Mouse (Mus musculus) thymus, postnatal 0 days (tissue): ENCODE data around the gene F11. TPM values are rescaled to one million over a fixed set of nuclear protein-coding genes. Genes with fewer than 3 reads are reported as not detected.

Source experiments
- DNase-seq: peaks from one replicate; pipeline ENCODE4 v3.0.0-alpha.2; 2015; ENCODE audit warnings: low spot score
- polyA plus RNA-seq: library from polyadenylated mRNA; unstranded; fragments of >200 nt; fragmentation: Nextera tagmentation; extraction: Ambion mirVana; gene quantifications from 2 replicates; pipeline ENCODE4 v1.2.1, GENCODE M21; 2015

F11 gene
- polyA plus RNA-seq, 1 experiment from 2014 or later, result not detected

DNA sequence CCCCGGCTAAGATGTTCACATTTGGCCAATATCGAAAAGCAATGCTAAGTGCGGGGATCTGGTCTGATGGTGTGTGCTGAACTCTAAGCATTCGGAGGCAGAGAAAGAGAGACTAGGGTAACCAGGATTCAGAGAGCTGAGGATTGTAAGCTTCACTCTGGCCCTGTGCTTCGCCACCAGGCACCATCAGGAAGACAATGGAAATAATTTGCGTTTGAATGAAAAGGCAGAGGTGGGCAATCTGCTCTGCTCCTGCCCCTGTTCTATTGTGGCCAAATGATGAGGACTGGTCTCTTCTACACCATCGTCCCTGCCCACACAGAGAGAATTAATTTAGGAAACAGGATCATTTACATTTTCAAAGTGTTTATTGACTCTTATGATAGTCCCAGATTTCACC, 15.5 kb downstream of the F11 start:
- no peak for DNase-seq

- no peak for DNase-seq
Observed at GRCm38 (mm10) chr8:45239363-45239762, 22.5 kb downstream of the F11 start.

- DNase-seq, result no peak
Observed at GRCm38 (mm10) chr8:45238282-45238681, 23.5 kb downstream of the F11 start.

DNA sequence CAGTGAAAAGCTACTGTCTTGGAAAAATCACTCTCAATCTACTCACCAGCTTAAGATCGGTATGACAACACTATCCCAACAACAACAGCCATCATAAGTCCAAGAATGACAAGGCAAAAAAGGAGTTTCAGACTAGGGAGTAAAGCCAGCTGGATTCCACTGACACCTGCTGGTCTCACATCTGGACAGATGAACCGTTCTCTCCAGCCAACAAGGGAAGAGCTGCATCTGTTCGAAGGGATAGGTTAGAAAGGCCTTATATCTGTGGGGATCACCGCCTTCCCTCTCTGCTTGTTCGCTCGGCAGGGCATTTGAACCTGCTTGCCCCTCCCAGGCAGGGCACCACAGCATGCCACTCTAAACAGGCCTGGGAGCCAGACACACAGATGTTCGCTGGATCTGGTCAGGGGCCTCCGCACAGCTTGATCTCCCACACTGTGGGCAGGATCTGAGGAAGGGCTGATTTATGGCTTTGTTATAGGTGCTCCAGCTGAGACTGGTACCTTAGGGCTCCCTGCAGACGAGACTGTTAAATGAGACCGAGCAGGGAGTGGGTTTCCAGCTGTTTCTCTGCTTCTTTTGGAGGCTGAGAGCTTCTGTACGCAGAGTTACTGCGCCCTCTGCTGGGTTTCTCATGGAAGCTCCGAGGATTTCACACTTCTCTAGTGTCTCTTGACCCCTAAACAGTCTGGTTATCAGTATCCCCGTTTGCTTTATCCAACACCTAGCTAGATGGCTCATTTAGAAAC, 25.5 kb downstream of the F11 start:
- peak; percentile 4 for DNase-seq

- no peak for DNase-seq
Observed at GRCm38 (mm10) chr8:45235228-45235627, 26.6 kb downstream of the F11 start.

DNA sequence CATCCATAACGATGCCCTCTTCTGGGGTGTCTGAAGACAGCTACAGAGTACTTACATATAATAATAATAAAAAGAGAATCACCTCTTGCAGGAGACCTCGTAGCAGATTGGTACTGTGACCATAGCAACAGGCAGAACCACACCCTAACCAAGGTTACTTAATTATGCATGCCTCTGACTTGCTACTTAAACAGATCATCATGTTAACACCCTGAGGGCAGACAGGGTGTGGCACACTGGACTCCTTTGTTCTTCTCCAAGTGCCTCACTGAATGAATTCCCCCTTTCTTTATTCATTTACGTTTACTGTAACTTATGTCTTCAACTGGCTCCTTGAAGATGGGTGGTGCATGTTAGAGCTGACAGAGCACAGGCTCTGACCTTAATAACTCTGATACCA, 28.6 kb downstream of the F11 start:
- DNase-seq, result no peak

DNA sequence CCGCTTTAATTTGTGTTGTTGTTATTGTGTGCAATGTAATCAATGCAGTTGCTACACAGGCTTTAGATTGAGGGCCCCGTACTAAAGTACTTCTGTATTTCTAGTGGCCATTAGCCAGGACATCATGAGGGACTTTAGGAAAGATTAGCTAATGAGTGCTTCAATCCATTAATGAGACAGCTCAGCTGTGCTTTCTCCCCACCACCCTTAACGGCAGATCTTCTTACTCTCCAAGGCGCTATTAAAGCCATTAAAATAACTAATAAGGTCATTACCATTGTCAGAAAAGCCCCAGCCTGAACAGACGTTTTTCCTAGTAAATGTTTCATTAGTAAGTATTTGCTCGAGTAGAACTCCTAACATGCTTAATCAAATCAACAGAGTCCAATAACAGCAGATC, 59.4 kb downstream of the F11 start:
- no peak for DNase-seq

- DNase-seq, result no peak
Observed at GRCm38 (mm10) chr8:45201605-45202004, 60.2 kb downstream of the F11 start.

GRCm38 (mm10) chr8:45197294-45197693, 64.5 kb downstream of the F11 start:
- no peak for DNase-seq

DNA sequence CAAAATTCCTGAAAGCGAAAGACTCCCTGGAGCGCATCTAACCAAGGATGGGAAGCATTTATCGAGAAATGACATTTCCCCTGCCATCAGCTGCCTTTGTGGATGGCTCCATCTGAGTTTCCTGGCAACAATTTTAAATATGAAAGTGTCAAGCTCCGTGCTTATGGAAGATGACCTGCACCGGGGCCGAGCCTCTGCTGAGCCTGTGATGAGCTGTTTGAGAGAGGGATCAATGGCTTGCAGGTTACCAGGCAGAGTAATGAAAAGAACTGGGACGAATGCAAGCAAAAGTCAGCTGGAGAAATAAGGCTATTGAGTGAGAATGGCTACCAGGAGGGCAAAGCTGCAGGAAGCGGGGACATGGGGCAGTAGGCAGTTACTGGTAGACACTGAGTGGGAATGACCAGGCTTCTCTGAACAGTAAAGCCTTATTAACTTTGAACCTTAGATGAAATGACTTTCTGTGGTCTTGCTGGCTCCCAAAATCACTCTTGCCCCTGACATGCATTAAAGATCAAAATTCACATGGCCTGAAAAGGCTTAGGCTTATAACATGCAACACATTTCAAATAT, 65.8 kb downstream of the F11 start:
- DNase-seq, result no peak

Other genes with a start within 250 kb of the F11 start
- 0.13 TPM in 1 of 2 replicates, not detected in the other for gene Mtnr1a, start 192.9 kb downstream of the F11 start, polyA plus RNA-seq
- gene Klkb1, start 32.8 kb upstream of the F11 start, polyA plus RNA-seq, result not detected in 2 replicates
- not detected in 2 replicates for gene Gm45753, start 46.4 kb upstream of the F11 start, polyA plus RNA-seq
- gene Cyp4v3, start 71.2 kb upstream of the F11 start, polyA plus RNA-seq, result 1.8 and 2.0 TPM in 2 replicates
- gene Fam149a, start 120.3 kb upstream of the F11 start, polyA plus RNA-seq, result 1.1 and 1.3 TPM in 2 replicates
- gene Tlr3, start 149.0 kb upstream of the F11 start, polyA plus RNA-seq, result 1.5 and 1.8 TPM in 2 replicates
- gene Sorbs2, start 245.8 kb upstream of the F11 start, polyA plus RNA-seq, result 1.4 and 2.1 TPM in 2 replicates